Mouse (Mus musculus) lung, postnatal 0 days (tissue): Measurements from ENCODE around the gene Ifnar2.

Experiments used
- CTCF ChIP-seq: IDR thresholded peaks from 2 replicates; pipeline ENCODE4 v1.5.1; 2016; ENCODE audit warnings: antibody characterized with exemption, mild to moderate bottlenecking
- EP300 ChIP-seq: IDR thresholded peaks from 2 replicates; pipeline ENCODE4 v1.6.1; 2016; ENCODE audit warnings: antibody characterized with exemption, mild to moderate bottlenecking, control low read depth

- no peak for TF ChIP-seq CTCF
- TF ChIP-seq EP300, result no peak
Measured at GRCm38 (mm10) chr16:91403784-91404183, 31.2 kb downstream of the Ifnar2 start.
